9 mouse cellular contexts compared by ENCODE assay signal in the genomic region with DNA sequence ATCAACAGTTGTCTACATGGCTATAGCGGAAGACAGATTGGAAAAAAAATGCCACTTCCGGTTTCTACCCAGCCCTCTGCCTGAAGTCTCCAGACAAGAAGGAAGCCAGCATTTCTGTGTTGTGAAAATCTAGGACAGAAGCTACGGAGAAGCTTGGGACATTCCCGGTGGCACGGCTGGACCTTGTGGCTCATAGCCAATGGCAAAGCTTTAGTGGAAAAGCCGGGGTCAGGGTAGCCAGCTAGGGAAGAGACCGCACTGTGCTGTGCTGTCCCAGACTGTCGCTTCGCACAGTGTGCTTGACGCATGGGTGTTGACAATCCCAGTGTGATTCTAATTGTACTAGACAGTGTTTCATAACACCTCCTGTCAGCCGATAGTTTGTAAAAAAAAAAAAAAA.
A peak's percentile ranks its signal among the peaks of the same experiment; 100 is the strongest.
DNase-seq lines count a peak whose midpoint lies in the region; ATAC-seq lines count a peak whose summit lies in the region.
"Had no signal": no experiment of that assay in that cellular context is flagged by ENCODE, and none has a peak within 500 bp of the region (broad histone marks: within the 10 kb centered on the region; RNA-seq: fewer than 3 reads in every experiment).

No protein-coding gene starts in this region.

- DNase-seq in left cerebral cortex, postnatal 14 days (ENCODE audit: low spot score in 2 of 2) = peak; percentile 9 to 22
- no peak for DNase-seq in left cerebral cortex, postnatal 36 days (ENCODE audit: low spot score in 2 of 2)
- peak; percentile 25 for DNase-seq in cerebellum, adult 11 months
- no peak for DNase-seq in spleen, postnatal 14 days (ENCODE audit: low spot score in 2 of 2)
- DNase-seq in c-Kit-positive CD71-positive TER-119-positive erythroid progenitor cells, embryonic 14.5 days (ENCODE audit: low spot score) = no peak
- DNase-seq: liver, embryonic 13.5 days had no signal

- H3K27ac ChIP-seq in heart, embryonic 14.5 days (replicated peaks in 1 of 2; ENCODE audit: control insufficient read depth in 1 of 2, insufficient read depth in 1 of 2, low read depth in 2 of 2, low read length in 2 of 2) = no peak overlapping the region
- H3K27ac ChIP-seq: liver, embryonic 13.5 days had no signal

- H3K9ac ChIP-seq in heart, embryonic 14.5 days (ENCODE audit: low read length) = no peak overlapping the region
- H3K9ac ChIP-seq: liver, embryonic 13.5 days had no signal

- H3K36me3 ChIP-seq in heart, embryonic 14.5 days (ENCODE audit: control insufficient read depth, insufficient read depth, low read length) = no peaks in the 10 kb centered on the region
- H3K36me3 ChIP-seq: liver, embryonic 13.5 days had no signal

- 59% methylated on average over 11 of the region's 11 CpGs for WGBS in heart, embryonic 14.5 days

- H3K4me3 ChIP-seq in heart, embryonic 14.5 days (ENCODE audit: control insufficient read depth in 1 of 2, insufficient read depth in 1 of 2, low read depth in 1 of 2, low read length in 2 of 2) = no peak overlapping the region
- H3K4me3 ChIP-seq: liver, embryonic 13.5 days had no signal

- 0 out of 2 replicates have a peak overlapping the region, but pooled peaks have one; percentile 13 for H3K4me2 ChIP-seq in heart, embryonic 14.5 days (ENCODE audit: low read length)
- H3K4me2 ChIP-seq: liver, embryonic 13.5 days had no signal

- no peaks in the 10 kb centered on the region for H3K9me3 ChIP-seq in heart, embryonic 14.5 days (ENCODE audit: control insufficient read depth, low read length)
- H3K9me3 ChIP-seq: liver, embryonic 13.5 days had no signal

- no peaks in the 10 kb centered on the region for H3K27me3 ChIP-seq in heart, embryonic 14.5 days (ENCODE audit: control insufficient read depth, insufficient read depth, low read length)

- peaks cover 0 to 8% of the 10 kb centered on the region in 2 experiments; a peak in 1 of 4 replicates for H3K4me1 ChIP-seq in heart, embryonic 14.5 days (ENCODE audit: control insufficient read depth in 2 of 2, insufficient read depth in 2 of 2, low read length in 2 of 2)

- no peak for ATAC-seq in heart, embryonic 14.5 days (ENCODE audit: insufficient number of reproducible peaks, insufficient read depth, low FRiP score, low read depth)
- 0 out of 2 replicates have a peak, but pooled peaks have one; percentile 24 for ATAC-seq in megakaryocyte-erythroid progenitor cell, adult 5-6 weeks (replicated peaks; ENCODE audit: low FRiP score, low TSS enrichment, poor library complexity, severe bottlenecking)
- ATAC-seq: intestine, embryonic 16.5 days had no signal

- intact Hi-C loops in left cerebral cortex, postnatal 14 days (cut with DNase I) = no loop called here
- intact Hi-C loops in left cerebral cortex, postnatal 36 days (cut with DNase I) = no loop called here

Comparison
In these comparisons a context has a peak if more than half of its experiments do, and no peak if none do; other contexts are left out.
1. DNase-seq: peak in left cerebral cortex, postnatal 14 days (2 of 2) and cerebellum, adult 11 months (single experiment); none in left cerebral cortex, postnatal 36 days (0 of 2), spleen, postnatal 14 days (0 of 2) and c-Kit-positive CD71-positive TER-119-positive erythroid progenitor cells, embryonic 14.5 days (single experiment).